Mouse (Mus musculus) cerebellum, postnatal 36 days (tissue): ENCODE data around the gene Rnf115.
"Not testable (repeated sequence)": the region's sequence is repeated elsewhere in the genome, so short reads cannot be mapped to it uniquely, and the experiment has no call there.

Experiments used
- DNase-seq, 2 experiments: peaks; one replicate each; pipeline ENCODE4 v3.0.0; 2021 to 2022; ENCODE audit warnings: mixed read lengths in 2 of 2

Rnf115 gene

GRCm38 (mm10) chr3:96708684-96709064 lies 18.8 kb upstream of the Rnf115 start:
- DNase-seq = no peak

GRCm38 (mm10) chr3:96714286-96714685 lies 13.2 kb upstream of the Rnf115 start:
- no peak for DNase-seq

- no peak for DNase-seq
These were observed 11.6 kb upstream of the Rnf115 start for GRCm38 (mm10) chr3:96715854-96716253.

GRCm38 (mm10) chr3:96719173-96719572 lies 8.3 kb upstream of the Rnf115 start:
- DNase-seq = peak; percentile 83

GRCm38 (mm10) chr3:96727828-96728633 lies 567 bp downstream of the Rnf115 start:
- no peak for DNase-seq

GRCm38 (mm10) chr3:96728634-96729402 lies 1.4 kb downstream of the Rnf115 start:
- no peak for DNase-seq

GRCm38 (mm10) chr3:96729403-96729784 lies 1.9 kb downstream of the Rnf115 start:
- no peak for DNase-seq

- DNase-seq = no peak
These were observed 3.3 kb downstream of the Rnf115 start for GRCm38 (mm10) chr3:96730785-96731184.

- no peak for DNase-seq
These were observed 6.5 kb downstream of the Rnf115 start for GRCm38 (mm10) chr3:96733984-96734383.

GRCm38 (mm10) chr3:96735200-96735599 lies 7.7 kb downstream of the Rnf115 start:
- no peak for DNase-seq

GRCm38 (mm10) chr3:96737013-96737740 lies 9.7 kb downstream of the Rnf115 start:
- DNase-seq = no peak

- no peak for DNase-seq
These were observed 10.5 kb downstream of the Rnf115 start for GRCm38 (mm10) chr3:96737995-96738394.

- not testable (repeated sequence) for DNase-seq
These were observed 12.8 kb downstream of the Rnf115 start for GRCm38 (mm10) chr3:96740279-96740678.

GRCm38 (mm10) chr3:96744348-96744747 lies 16.9 kb downstream of the Rnf115 start:
- no peak for DNase-seq

GRCm38 (mm10) chr3:96746829-96747228 lies 19.4 kb downstream of the Rnf115 start:
- DNase-seq = no peak

- DNase-seq = no peak
These were observed 28.5 kb downstream of the Rnf115 start for GRCm38 (mm10) chr3:96755935-96756334.

- peak; percentile 41 to 47 for DNase-seq
These were observed 30.2 kb downstream of the Rnf115 start for GRCm38 (mm10) chr3:96757691-96758090.

- no peak for DNase-seq
These were observed 32.2 kb downstream of the Rnf115 start for GRCm38 (mm10) chr3:96759695-96760094.

- no peak for DNase-seq
These were observed 37.1 kb downstream of the Rnf115 start for GRCm38 (mm10) chr3:96764528-96764927.

GRCm38 (mm10) chr3:96769971-96770370 lies 42.5 kb downstream of the Rnf115 start:
- DNase-seq = no peak

- DNase-seq = no peak
These were observed 45.5 kb downstream of the Rnf115 start for GRCm38 (mm10) chr3:96772949-96773348.

GRCm38 (mm10) chr3:96777120-96777519 lies 49.7 kb downstream of the Rnf115 start:
- DNase-seq = no peak

- no peak for DNase-seq
These were observed 54.8 kb downstream of the Rnf115 start for GRCm38 (mm10) chr3:96782236-96782635.
